Mouse (Mus musculus) thymus, postnatal 4 days (tissue): ENCODE data around the gene Lrrc58.

Experiments used
- DNase-seq: peaks from one replicate; pipeline ENCODE4 v3.0.0; 2021

The Lrrc58 gene

DNA sequence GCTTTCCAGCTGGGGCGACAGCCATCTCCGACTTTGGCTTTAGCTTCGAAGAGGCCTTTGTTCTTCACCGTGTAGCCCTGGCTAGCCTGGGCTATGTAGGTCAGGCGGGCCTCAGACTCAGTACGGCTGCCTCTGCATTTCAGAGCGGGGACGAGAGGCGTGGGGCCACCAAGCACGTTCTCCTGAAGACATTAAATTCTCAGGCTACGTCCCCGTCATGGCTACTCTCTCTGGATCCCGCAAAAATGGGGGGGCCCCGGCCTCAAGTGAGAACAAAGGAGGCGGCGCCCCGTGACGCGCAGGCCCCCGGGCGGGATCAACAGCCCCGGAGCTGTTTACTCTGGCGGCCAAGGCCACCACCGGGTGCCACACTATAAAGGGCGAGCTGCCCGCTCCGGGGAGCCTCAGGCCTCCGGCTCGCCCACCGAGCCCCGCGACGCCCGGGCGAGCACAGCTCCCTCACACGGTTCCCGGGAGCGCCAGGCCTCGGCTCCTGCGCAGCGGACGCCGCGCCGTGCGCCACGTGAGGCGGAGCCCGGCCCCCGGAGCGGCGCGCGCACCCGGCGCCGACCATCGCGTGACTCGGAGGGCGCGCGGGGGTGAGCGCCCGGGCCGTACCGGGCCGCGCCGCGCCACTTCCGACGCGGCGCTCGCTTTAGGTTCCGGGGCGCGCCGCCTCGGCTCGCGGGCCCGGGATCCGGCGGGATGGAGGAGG lies at the start of gene Lrrc58:
Lrrc58 (plus strand) TSS at position 599 of the 715 bp plus-strand sequence.
- DNase-seq, result peak; percentile 92

DNA sequence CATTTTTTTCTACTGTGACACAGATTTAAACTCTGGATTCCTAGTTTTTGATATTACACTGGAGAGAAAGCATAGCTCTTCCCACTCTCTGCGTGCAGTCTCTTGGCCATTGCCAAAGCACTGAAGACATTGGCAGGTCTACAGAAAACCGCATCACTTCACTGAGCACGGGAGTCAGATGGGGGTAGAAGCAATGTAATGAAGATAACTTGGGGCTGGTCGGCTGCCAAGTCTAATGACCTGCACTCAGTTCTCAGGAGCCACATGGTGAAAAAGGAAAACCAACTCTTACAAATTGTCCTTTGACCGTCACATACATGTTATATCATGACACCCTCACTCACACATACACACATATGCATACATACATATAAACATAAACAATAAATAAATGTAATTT lies 44.2 kb upstream of the Lrrc58 start:
- no peak for DNase-seq

DNA sequence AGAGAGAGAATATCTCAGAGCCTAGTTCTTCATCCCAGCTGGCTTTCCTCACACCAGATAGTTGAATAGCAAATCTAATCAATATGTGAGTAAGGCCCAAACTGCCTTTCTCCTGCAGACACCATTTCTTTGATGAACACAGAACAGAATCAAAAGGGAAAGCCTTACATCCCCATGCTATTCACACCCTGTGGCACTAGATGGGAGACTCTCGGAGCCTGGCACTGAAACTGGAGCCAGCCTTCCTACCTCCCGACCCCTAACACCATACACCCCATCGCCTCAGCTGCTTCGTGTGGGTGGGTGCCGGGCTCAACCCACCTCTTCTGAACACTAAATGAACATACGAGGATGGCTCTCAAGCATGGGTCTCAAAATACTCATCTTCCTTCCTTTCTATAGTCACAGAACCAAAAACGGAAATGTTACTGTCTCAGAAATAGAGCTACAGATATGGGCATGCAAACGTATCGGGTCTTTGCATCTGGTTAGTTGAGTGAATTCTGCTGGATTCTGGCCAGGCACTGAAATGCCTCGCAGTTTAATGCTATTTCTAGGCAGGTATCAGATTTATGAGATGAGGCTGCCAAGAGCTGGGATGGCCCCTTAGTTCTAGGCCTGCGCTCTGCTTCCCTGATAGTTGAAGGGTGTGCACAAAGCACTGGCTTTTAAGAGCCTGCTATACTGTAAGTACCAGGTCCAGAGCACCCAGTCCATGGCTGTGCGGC lies 43.2 kb upstream of the Lrrc58 start:
- DNase-seq, result no peak

DNA sequence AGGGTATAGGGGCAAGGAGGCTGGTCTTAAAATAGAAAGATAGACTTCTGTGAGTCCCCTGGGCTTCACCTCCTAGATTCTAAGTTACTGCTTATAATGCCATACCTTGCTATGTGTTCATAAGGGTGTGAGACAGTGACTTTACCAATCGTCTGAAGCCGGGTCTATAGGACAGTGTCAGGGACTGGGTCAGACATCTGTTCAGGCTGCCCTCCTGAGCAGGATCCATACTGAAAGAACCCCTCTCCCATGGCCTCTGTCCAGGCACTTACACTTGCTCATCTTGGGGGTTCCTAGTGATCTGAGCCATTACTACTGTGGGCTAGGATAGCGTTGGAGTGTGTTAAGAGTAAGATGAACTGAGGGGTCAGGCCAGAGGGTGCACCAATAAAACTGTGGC lies 41.9 kb upstream of the Lrrc58 start:
- DNase-seq, result no peak

DNA sequence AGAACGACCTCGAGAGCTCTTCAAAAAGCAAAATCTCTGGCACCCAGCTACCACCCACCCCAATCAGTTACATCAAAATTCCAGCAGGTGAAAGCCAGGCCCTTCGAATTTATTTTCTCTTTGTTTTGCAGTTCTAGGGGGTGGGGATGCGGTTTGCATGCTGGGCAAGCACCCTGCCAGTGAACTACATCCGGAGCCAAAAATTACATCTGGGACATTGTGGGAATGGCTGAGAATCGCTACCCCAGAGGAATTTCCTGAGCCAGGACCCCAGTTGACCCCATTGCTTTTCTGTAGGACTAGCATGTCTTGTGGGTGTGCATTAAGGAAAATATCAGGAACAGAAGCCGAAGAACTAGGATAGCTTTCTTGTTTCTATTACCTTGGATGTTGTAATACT lies 37.1 kb upstream of the Lrrc58 start:
- DNase-seq, result no peak

DNA sequence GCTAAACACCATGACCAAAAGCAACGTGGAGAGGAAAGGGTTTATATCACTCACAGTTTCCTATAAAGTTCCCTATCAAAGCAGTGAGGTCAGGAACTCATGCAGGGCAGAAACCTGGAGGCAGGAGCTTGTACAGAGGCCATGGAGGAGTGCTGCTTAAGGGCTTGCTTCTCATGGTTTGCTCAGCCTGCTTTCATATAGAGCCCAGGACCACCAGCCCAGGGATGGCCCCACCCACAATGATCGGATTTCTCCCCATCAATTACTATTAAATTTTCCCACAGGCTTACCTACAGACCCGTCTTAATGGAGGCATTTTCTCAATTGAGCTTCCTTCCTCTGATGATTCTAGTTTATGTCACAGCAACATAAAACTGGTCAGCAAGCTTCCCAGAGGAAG lies 30.6 kb upstream of the Lrrc58 start:
- no peak for DNase-seq

GRCm38 (mm10) chr16:37842439-37842838 lies 25.8 kb upstream of the Lrrc58 start:
- DNase-seq, result no peak

DNA sequence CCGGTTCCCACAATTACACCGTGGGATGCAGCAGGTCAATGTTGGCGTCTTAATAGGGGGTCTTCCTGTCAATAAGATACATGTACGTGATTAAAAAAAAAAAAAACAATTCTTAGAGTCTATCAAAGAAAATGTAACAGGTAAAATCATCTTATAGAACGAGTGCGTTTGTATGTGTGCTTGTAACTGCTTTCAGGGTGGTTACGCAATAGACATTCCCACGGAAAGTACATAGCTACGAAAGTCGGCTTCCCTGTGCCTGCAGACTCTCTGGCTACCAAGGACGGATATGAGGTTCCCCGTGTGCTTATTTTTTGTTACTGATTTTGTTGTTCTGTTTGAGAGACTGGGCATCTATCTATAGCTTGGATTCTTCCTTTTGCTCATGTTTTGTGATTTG lies 24.4 kb upstream of the Lrrc58 start:
- DNase-seq, result no peak

GRCm38 (mm10) chr16:37845202-37845925 lies 22.8 kb upstream of the Lrrc58 start:
- DNase-seq, result no peak

DNA sequence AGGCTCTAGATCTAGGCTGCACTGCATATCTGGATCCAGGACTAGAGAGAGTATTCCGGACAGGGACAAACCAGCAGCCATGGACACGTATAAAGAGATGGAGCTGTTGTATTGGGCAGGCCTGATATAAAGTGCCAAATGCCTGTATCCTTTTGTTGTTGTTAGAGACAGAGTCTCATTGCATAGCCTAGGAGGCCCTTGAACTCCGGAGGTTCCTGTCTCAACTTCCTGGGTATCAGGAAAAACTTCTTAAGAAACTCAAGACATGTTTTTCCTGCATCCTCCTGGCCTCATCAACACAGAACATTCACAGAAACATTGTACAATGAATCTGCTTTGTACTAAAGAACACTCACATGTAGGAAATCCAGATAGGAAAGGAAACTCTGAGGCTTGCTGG lies 21.1 kb upstream of the Lrrc58 start:
- no peak for DNase-seq

GRCm38 (mm10) chr16:37851366-37851765 lies 16.8 kb upstream of the Lrrc58 start:
- DNase-seq, result no peak

GRCm38 (mm10) chr16:37853279-37853678 lies 14.9 kb upstream of the Lrrc58 start:
- DNase-seq, result no peak

GRCm38 (mm10) chr16:37854054-37854453 lies 14.1 kb upstream of the Lrrc58 start:
- DNase-seq, result no peak

DNA sequence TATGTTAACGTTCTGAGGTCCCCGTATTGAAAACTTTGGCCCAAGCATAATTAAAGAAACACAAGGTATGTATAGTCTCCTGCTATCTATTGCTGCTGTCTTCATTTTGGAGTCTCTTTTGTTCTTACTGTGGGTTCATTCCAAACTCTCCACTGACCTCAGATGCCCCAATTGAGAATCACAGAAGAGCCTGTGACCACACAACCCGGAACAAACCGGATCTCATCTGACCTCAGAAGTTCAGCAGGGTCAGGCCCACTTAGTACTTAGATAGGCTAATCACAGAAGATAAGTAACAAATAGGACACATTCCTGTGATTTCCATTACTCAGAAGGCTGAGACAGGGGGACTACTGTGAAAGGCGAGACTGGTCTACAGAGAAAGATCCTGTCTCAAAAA lies 13.6 kb upstream of the Lrrc58 start:
- no peak for DNase-seq

GRCm38 (mm10) chr16:37855583-37855982 lies 12.6 kb upstream of the Lrrc58 start:
- no peak for DNase-seq

DNA sequence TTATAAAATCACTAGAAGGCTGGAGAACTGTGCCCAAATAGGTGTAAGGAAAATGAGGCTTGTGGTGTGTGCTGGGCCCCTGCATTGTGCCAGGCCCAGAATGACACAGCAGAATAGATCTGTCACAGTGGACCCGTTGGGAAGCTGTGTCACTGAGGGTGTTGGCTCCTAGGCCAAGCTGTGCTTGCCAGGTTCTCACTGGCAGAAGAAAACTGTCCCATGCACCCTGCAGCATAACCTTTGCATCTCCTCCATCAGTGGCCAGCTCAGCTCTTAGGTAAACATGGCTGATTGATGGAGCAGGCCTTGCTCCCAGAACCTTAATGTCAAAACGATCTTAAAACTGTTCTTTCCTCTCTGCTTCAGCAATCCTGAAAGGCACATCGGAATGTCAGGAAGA lies 11.9 kb upstream of the Lrrc58 start:
- DNase-seq, result no peak

DNA sequence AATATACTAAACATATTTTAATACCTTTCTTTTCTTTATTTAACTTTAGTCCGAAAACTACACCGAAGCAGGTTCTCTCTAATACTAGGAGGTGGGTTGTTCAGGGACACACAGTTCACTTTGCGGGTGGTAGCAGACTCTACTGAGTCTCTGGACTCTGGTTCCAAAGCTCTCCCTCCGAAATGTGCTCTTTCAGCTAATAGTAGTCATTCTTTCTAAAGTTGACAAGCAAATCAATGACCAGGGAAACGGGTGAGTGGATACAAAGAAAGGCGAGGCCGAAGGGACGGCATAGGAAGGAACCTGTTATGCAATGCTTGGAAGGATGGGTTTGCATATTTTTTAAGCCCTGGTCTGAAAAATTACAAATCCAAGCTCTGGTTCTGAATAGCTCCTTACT lies 10.7 kb upstream of the Lrrc58 start:
- DNase-seq, result no peak

DNA sequence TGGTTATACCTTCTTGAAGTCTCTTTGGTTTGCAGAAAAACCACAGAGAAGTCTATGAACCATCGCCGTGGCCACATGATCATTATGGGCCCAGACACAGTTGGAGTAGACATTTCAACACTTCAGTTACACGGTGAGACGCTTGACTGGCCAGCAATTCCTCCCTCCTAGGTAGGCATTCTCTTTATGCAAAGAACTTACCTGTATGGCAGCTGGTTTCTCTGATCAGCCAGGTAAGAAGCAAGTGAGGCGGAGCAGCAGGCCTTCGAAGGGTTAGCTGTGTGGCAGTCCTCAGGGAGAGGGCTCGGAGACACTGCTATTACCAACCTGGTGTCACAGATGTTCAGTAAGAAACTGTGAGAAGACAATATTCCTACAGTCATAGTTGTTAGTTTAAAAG lies 8.0 kb upstream of the Lrrc58 start:
- DNase-seq, result no peak

DNA sequence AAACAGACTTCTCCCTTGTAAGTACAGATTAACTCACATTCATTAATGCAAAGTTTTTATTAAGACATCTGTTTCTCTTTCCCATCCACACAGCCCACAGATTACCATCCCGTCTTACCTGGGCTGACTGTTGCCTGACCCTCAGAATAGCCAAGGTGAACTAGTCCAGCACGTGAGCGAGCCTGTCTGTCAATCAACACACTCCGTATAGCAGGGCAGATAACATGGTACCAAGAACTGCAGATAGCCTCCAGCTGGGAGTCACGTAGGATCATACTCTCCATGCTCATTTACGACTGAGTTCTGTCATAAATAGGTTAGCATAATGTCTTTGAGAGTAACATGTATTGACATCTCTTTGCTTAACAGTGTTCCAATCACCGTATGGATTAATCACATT lies 7.2 kb upstream of the Lrrc58 start, which contains the start of gene Gm36028:
Gm36028 (minus strand) TSS at position 118 of the 400 bp plus-strand sequence.
- no peak for DNase-seq

GRCm38 (mm10) chr16:37863876-37864275 lies 4.3 kb upstream of the Lrrc58 start:
- DNase-seq, result no peak

DNA sequence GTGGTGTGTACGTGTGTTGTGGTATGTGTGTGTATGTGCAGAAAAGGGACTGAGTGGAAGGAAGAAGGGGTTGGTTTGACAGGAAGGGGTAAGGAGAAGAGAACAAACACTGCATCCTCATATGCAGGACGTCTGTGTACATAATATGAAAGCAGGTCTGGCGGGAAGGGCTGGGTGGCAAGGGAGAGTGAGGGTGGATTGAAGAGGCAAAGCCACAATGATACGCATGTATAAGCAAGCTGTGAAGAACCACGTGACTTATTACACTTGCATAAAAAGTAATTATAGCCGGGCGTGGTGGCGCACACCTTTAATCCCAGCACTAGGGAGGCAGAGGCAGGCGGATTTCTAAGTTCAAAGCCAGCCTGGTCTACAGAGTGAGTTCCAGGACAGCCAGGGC lies 2.3 kb upstream of the Lrrc58 start:
- DNase-seq, result no peak

- DNase-seq, result no peak
Observed at GRCm38 (mm10) chr16:37868506-37869469, 599 bp downstream of the Lrrc58 start.
